ENCODE assay signal across 13 mouse cellular contexts in genomic region chr2:180861561-180861960, GRCm38 (mm10). TPM values are rescaled to one million over a fixed set of nuclear protein-coding genes. Genes with fewer than 3 reads are reported as not detected.
A peak's percentile ranks its signal among the peaks of the same experiment; 100 is the strongest.
DNase-seq lines count a peak whose midpoint lies in the region; ATAC-seq lines count a peak whose summit lies in the region.
"Had no signal": no experiment of that assay in that cellular context is flagged by ENCODE, and none has a peak within 500 bp of the region (broad histone marks: within the 10 kb centered on the region; RNA-seq: fewer than 3 reads in every experiment).

No protein-coding gene starts in this region.

- ATAC-seq in forebrain, embryonic 14.5 days: peak; percentile 60
- peak; percentile 44; the same call in 1 of the 2 replicates for ATAC-seq in midbrain, embryonic 16.5 days
- ATAC-seq in activated CD4-positive, CD25-positive, alpha-beta regulatory T cell, adult 4 months: no peak
- ATAC-seq: intestine, embryonic 15.5 days had no signal

- WGBS in forebrain, embryonic 14.5 days: 57% methylated on average over 12 of the region's 12 CpGs
- WGBS in midbrain, embryonic 16.5 days: 36% methylated on average over 12 of the region's 12 CpGs

- H3K27me3 ChIP-seq in forebrain, embryonic 14.5 days (replicated peaks; ENCODE audit: control insufficient read depth, insufficient read depth, low read length): peaks cover 5% of the 10 kb centered on the region; the same call in 1 of the 2 replicates
- H3K27me3 ChIP-seq in midbrain, embryonic 16.5 days (ENCODE audit: control insufficient read depth, insufficient read depth, low read depth, low read length): no peaks in the 10 kb centered on the region
- H3K27me3 ChIP-seq: intestine, embryonic 15.5 days had no signal

- peak overlapping the region; percentile 2; the same call in 1 of the 2 replicates for H3K9ac ChIP-seq in forebrain, embryonic 14.5 days (ENCODE audit: low read length)
- peak overlapping the region; percentile 48 for H3K9ac ChIP-seq in midbrain, embryonic 16.5 days (ENCODE audit: low read depth, low read length)
- H3K9ac ChIP-seq: intestine, embryonic 15.5 days; limb, embryonic 13.5 days had no signal

- H3K4me3 ChIP-seq in forebrain, embryonic 14.5 days (ENCODE audit: low read depth, low read length): no peak overlapping the region
- no peak overlapping the region for H3K4me3 ChIP-seq in midbrain, embryonic 16.5 days (ENCODE audit: low read depth, low read length)
- H3K4me3 ChIP-seq: heart, embryonic 10.5 days; intestine, embryonic 15.5 days; limb, embryonic 13.5 days had no signal

- H3K27ac ChIP-seq in forebrain, embryonic 14.5 days (ENCODE audit: low read depth, low read length): peak overlapping the region; percentile 79
- H3K27ac ChIP-seq in midbrain, embryonic 16.5 days (ENCODE audit: low read length): peak overlapping the region; percentile 71
- H3K27ac ChIP-seq: heart, embryonic 10.5 days; intestine, embryonic 15.5 days; limb, embryonic 13.5 days had no signal

- 0 out of 2 replicates have a peak, but pooled peaks cover 10% of the 10 kb centered on the region for H3K4me1 ChIP-seq in forebrain, embryonic 14.5 days (ENCODE audit: control insufficient read depth, insufficient read depth, low read length)
- H3K4me1 ChIP-seq in midbrain, embryonic 16.5 days (ENCODE audit: control insufficient read depth, insufficient read depth, low read length): peaks cover 14% of the 10 kb centered on the region
- H3K4me1 ChIP-seq: heart, embryonic 10.5 days; intestine, embryonic 15.5 days; limb, embryonic 13.5 days had no signal

- H3K9me3 ChIP-seq in forebrain, embryonic 14.5 days (replicated peaks; ENCODE audit: control insufficient read depth, low read length): no peaks in the 10 kb centered on the region
- H3K9me3 ChIP-seq in midbrain, embryonic 16.5 days (replicated peaks; ENCODE audit: control insufficient read depth, low read length, poor library complexity, severe bottlenecking): no peaks in the 10 kb centered on the region
- H3K9me3 ChIP-seq: heart, embryonic 10.5 days; intestine, embryonic 15.5 days; limb, embryonic 13.5 days had no signal

- H3K36me3 ChIP-seq in forebrain, embryonic 14.5 days (ENCODE audit: control insufficient read depth, insufficient read depth, low read length): no peaks in the 10 kb centered on the region
- no peaks in the 10 kb centered on the region for H3K36me3 ChIP-seq in midbrain, embryonic 16.5 days (ENCODE audit: control insufficient read depth, insufficient read depth, low read length)
- H3K36me3 ChIP-seq: heart, embryonic 10.5 days; intestine, embryonic 15.5 days; limb, embryonic 13.5 days had no signal

- DNase-seq in cerebellum, adult 11 months: peak; percentile 24
- no peak for DNase-seq in cerebellum, adult 8-10 months
- DNase-seq in forebrain, embryonic 14.5 days (ENCODE audit: low spot score): peak; percentile 80
- peak; percentile 39 for DNase-seq in layer of hippocampus, adult 9-10 months (ENCODE audit: low spot score)
- no peak for DNase-seq in thymus, postnatal 10 days (ENCODE audit: low spot score in 2 of 2)
- DNase-seq in B cell, adult 2 months: no peak
- DNase-seq: adrenal gland, adult 8-10 months; lung, postnatal 10 days had no signal

- H3K4me2 ChIP-seq in forebrain, embryonic 14.5 days (ENCODE audit: low read length): no peak overlapping the region
- H3K4me2 ChIP-seq in midbrain, embryonic 16.5 days (ENCODE audit: low read length): no peak overlapping the region
- H3K4me2 ChIP-seq: intestine, embryonic 15.5 days; limb, embryonic 13.5 days had no signal

RNA-seq across cellular contexts. Expression of gene Ythdf1, which starts 59.2 kb away (rescaled TPM):
- 24.5 and 36.8 TPM in 2 replicates for polyA plus RNA-seq in forebrain, embryonic 14.5 days (2014; fragmentation: Nextera tagmentation; extraction: Ambion mirVana)
- 38.8 and 45.2 TPM in 2 replicates for polyA plus RNA-seq in midbrain, embryonic 16.5 days (2015; fragmentation: Nextera tagmentation; extraction: Ambion mirVana)
- polyA plus RNA-seq in activated CD4-positive, CD25-positive, alpha-beta regulatory T cell, adult 4 months (2017; shearing (Covaris generic)): 10 to 100 TPM in 1 of 2 experiments, 1 to 10 TPM in 1; 9.5 to 12.2 TPM

Comparison
In these comparisons a context has a peak if more than half of its experiments do, and no peak if none do; other contexts are left out.
1. DNase-seq: peak in cerebellum, adult 11 months (single experiment), forebrain, embryonic 14.5 days (single experiment) and layer of hippocampus, adult 9-10 months (single experiment); none in cerebellum, adult 8-10 months (single experiment), thymus, postnatal 10 days (0 of 2) and B cell, adult 2 months (0 of 2).